Mouse (Mus musculus) heart, embryonic 12.5 days (tissue): ENCODE measurements around the gene Tas2r134. TPM values are rescaled to one million over a fixed set of nuclear protein-coding genes. Genes with fewer than 3 reads are reported as not detected.

Experiments
- ATAC-seq: fragments of 200-750 bp; cut with Nextera tagmentation; 2 replicates; pipeline ENCODE4 v1.8.0; 2017; ENCODE audit warnings: moderate TSS enrichment, moderate library complexity; ENCODE audit not compliant: insufficient number of reproducible peaks, low FRiP score
- H3K27ac ChIP-seq: fragments of 300-500 bp; sonication (generic); 2 replicates; pipeline ENCODE4 v1.5.1; 2016; ENCODE audit warnings: mild to moderate bottlenecking, moderate library complexity; ENCODE audit not compliant: poor library complexity, severe bottlenecking
- H3K27me3 ChIP-seq: fragments of 300-500 bp; sonication (generic); replicated peaks from 2 replicates; pipeline ENCODE4 v1.6.1; 2016; ENCODE audit warnings: mild to moderate bottlenecking, moderate library complexity
- H3K36me3 ChIP-seq: fragments of 300-500 bp; sonication (generic); 2 replicates; pipeline ENCODE4 v1.6.1; 2016; ENCODE audit warnings: mild to moderate bottlenecking, moderate library complexity
- H3K4me1 ChIP-seq: fragments of 300-500 bp; sonication (generic); replicated peaks from 2 replicates; pipeline ENCODE4 v1.6.1; 2016; ENCODE audit warnings: mild to moderate bottlenecking
- H3K4me2 ChIP-seq: fragments of 300-500 bp; sonication (generic); 2 replicates; pipeline ENCODE4 v1.6.1; 2016; ENCODE audit warnings: mild to moderate bottlenecking, moderate library complexity
- H3K4me3 ChIP-seq: fragments of 300-500 bp; sonication (generic); 2 replicates; pipeline ENCODE4 v1.5.1; 2016; ENCODE audit warnings: mild to moderate bottlenecking
- H3K9ac ChIP-seq: fragments of 300-500 bp; sonication (generic); 2 replicates; pipeline ENCODE4 v1.6.1; 2016; ENCODE audit warnings: mild to moderate bottlenecking, moderate library complexity
- H3K9me3 ChIP-seq: fragments of 300-500 bp; sonication (generic); replicated peaks from 2 replicates; pipeline ENCODE4 v1.6.1; 2016; ENCODE audit warnings: mild to moderate bottlenecking, moderate library complexity
- WGBS: fragments of 180-500 bp; shearing (Covaris S2); methylation state at CpG from one replicate; pipeline ENCODE4 v1.1.7; 2016; 5-methylcytosine and 5-hydroxymethylcytosine counted together
- polyA plus RNA-seq: library from polyadenylated mRNA; unstranded; fragments of >200 nt; fragmentation: Nextera tagmentation; extraction: Ambion mirVana; gene quantifications from 2 replicates; pipeline ENCODE4 v1.2.1, GENCODE M21; 2016

The Tas2r134 gene
- polyA plus RNA-seq, 1 experiment from 2014 or later, result not detected

DNA sequence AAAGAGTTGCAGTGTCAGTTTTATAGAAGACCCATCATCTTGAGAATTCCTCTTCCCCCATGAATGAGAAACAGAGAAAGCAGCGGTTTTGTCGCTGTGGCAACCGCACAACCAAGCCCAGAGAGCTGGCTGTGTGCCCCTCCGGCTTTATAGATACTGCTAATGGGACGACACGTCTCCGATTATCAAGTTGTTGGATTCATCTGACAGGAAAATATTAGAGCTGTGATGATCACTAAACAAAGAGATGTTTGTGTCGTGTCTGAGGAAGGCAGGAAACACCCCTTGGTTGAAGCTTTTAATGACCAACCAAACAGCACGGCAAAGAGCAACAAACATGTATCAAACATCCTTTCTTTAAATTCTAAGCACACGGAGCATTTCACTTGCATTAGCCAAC lies 17.0 kb upstream of the Tas2r134 start:
- no peak overlapping the region for H3K4me2 ChIP-seq
- H3K9ac ChIP-seq, result no peak overlapping the region
- H3K4me3 ChIP-seq, result no peak overlapping the region
- 58% methylated on average over 10 of the region's 10 CpGs for WGBS
- ATAC-seq, result no peak
- no peaks in the 10 kb centered on the region for H3K4me1 ChIP-seq
- no peaks in the 10 kb centered on the region for H3K27me3 ChIP-seq
- H3K36me3 ChIP-seq, result no peaks in the 10 kb centered on the region
- no peak overlapping the region for H3K27ac ChIP-seq
- no peaks in the 10 kb centered on the region for H3K9me3 ChIP-seq

GRCm38 (mm10) chr2:51610897-51611296 lies 16.4 kb upstream of the Tas2r134 start:
- no peaks in the 10 kb centered on the region for H3K9me3 ChIP-seq
- H3K36me3 ChIP-seq, result no peaks in the 10 kb centered on the region
- H3K4me2 ChIP-seq, result no peak overlapping the region
- H3K9ac ChIP-seq, result no peak overlapping the region
- no peaks in the 10 kb centered on the region for H3K27me3 ChIP-seq
- ATAC-seq, result no peak
- no peaks in the 10 kb centered on the region for H3K4me1 ChIP-seq
- H3K27ac ChIP-seq, result no peak overlapping the region
- WGBS, result 42% methylated on average over 2 of the region's 2 CpGs
- H3K4me3 ChIP-seq, result no peak overlapping the region

DNA sequence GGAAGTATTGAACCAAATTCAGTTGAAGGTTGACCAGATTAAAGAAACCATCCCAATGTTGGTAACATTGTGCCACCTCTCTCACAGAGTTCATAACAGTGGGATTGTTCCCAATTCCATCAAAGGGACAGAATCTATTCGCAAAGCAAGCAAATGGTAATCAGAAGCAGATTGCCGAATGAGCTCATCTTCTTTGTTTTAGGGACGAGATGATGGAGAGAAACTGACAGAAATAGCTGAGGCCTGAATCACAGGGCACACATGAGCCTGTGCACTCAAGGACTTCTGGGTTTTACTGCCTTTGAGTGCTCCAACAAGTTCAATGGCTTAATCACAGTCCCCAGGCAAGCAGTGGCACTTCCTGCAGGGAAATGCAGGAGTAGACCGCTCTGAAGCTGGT lies 13.6 kb upstream of the Tas2r134 start:
- Histone ChIP-seq H3K36me3 (no peaks in the 10 kb centered on the region), H3K4me1 (no peaks in the 10 kb centered on the region), H3K9ac (no peak overlapping the region), H3K4me2 (no peak overlapping the region), H3K9me3 (no peaks in the 10 kb centered on the region), H3K4me3 (no peak overlapping the region), H3K27me3 (no peaks in the 10 kb centered on the region), H3K27ac (no peak overlapping the region)
- ATAC-seq, result no peak
- WGBS, result 55% methylated on average over 4 of the region's 4 CpGs

DNA sequence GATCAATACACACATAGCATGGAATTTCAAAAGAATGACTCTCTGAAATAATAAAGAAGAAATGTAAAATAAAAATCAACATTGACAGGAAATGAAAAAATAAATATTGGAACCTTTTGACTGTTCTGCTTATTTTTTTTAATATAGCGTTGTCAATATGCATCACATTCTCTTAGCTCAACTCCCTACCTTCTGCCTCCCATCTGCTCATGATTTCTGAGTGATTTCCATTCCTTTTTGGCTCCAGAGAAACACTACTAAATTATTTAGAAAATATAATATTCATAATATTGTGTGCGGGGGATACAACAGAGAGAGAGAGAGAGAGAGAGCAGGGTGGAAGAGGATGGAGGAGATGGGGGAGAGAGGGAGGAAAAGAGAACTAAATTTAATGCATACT lies 5.4 kb upstream of the Tas2r134 start:
- Histone ChIP-seq H3K27me3 (no peaks in the 10 kb centered on the region), H3K4me2 (no peak overlapping the region), H3K4me3 (no peak overlapping the region), H3K36me3 (no peaks in the 10 kb centered on the region), H3K9me3 (no peaks in the 10 kb centered on the region), H3K27ac (no peak overlapping the region), H3K9ac (no peak overlapping the region), H3K4me1 (no peaks in the 10 kb centered on the region)
- WGBS, result 84% methylated on average over 2 of the region's 2 CpGs
- ATAC-seq, result no peak

GRCm38 (mm10) chr2:51626007-51626406 lies 1.3 kb upstream of the Tas2r134 start:
- H3K4me2 ChIP-seq, result no peak overlapping the region
- no peak overlapping the region for H3K27ac ChIP-seq
- H3K27me3 ChIP-seq, result no peaks in the 10 kb centered on the region
- no peak overlapping the region for H3K4me3 ChIP-seq
- no peaks in the 10 kb centered on the region for H3K36me3 ChIP-seq
- ATAC-seq, result no peak
- no peak overlapping the region for H3K9ac ChIP-seq
- no peaks in the 10 kb centered on the region for H3K4me1 ChIP-seq
- no peaks in the 10 kb centered on the region for H3K9me3 ChIP-seq
- WGBS, result 80% methylated on average over 3 of the region's 3 CpGs

DNA sequence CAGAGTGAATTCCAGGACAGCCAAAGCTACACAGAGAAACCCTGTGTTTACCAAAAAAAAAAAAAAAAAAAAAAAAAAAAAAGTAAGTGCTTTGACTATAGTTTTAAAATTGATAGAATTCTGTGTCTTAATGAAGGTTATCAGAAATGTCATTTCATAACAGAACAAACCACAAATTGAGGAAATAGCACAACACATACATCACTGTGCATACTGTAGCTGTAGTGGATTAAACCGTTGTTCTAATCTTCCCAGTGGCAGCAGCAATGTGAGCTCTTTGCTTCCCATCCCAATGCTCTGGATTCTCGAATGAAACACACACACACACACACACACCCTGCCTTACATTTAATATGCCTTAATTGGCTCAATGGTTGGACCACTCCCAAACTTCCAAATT lies 4.1 kb downstream of the Tas2r134 start:
- no peaks in the 10 kb centered on the region for H3K36me3 ChIP-seq
- no peak overlapping the region for H3K9ac ChIP-seq
- 69% methylated on average over 2 of the region's 2 CpGs for WGBS

DNA sequence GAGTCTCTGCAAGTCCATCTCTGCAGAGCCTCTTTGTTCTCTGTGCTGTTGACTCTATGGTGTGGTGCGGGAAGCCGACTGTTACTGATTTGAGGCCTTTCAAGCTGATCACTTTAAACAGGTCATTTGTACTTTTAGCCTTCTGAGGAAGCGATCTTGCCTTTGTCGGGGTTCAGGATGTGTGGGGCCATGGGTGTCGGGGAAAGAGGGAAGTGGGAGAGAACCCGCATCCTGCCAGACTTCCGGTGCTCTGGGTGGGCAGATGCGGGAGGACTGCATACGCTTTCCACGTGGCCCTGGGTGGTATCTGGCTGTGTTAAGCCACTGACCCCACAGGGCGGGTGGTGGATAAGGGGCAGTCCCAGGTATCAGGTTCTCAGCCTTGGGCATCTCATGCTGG lies 10.4 kb downstream of the Tas2r134 start:
- 65% methylated on average over 11 of the region's 11 CpGs for WGBS

More for the DNA sequence above, 4.1 kb downstream of the Tas2r134 start:
- ATAC-seq, result no peak
- no peaks in the 10 kb centered on the region for H3K27me3 ChIP-seq
- no peak overlapping the region for H3K4me3 ChIP-seq
- H3K4me1 ChIP-seq, result no peaks in the 10 kb centered on the region
- H3K27ac ChIP-seq, result no peak overlapping the region
- H3K4me2 ChIP-seq, result no peak overlapping the region
- H3K9me3 ChIP-seq, result no peaks in the 10 kb centered on the region

DNA sequence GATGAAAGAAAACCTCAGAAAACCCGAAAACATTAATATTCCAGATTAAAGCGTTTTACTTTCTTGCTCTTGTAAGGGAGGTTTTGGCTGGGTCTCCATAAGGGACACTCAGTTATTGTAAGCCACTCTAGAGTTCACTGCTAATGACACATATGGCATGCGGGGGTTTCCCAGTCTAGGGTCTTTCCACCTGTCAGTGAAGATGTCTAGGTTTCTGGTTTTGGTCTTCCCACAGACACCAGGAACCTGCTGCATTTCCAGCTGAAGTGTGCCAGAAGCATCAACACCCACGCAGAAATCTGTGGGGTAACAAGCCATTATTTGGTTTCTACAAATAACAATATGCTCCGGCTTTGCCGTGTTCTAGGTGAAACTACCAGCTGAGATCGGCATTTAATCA lies 14.3 kb downstream of the Tas2r134 start:
- H3K27ac ChIP-seq, result no peak overlapping the region
- H3K4me2 ChIP-seq, result no peak overlapping the region
- WGBS, result 82% methylated on average over 7 of the region's 7 CpGs
- H3K36me3 ChIP-seq, result no peaks in the 10 kb centered on the region
- H3K4me1 ChIP-seq, result peaks cover 7% of the 10 kb centered on the region; the same call in 1 of the 2 replicates
- no peak for ATAC-seq
- H3K4me3 ChIP-seq, result no peak overlapping the region
- H3K27me3 ChIP-seq, result no peaks in the 10 kb centered on the region
- H3K9me3 ChIP-seq, result no peaks in the 10 kb centered on the region
- no peak overlapping the region for H3K9ac ChIP-seq

More for the DNA sequence above, 10.4 kb downstream of the Tas2r134 start:
- no peaks in the 10 kb centered on the region for H3K9me3 ChIP-seq
- no peak overlapping the region for H3K27ac ChIP-seq
- no peaks in the 10 kb centered on the region for H3K27me3 ChIP-seq
- no peak overlapping the region for H3K9ac ChIP-seq
- H3K4me2 ChIP-seq, result no peak overlapping the region
- ATAC-seq, result no peak
- H3K4me3 ChIP-seq, result no peak overlapping the region
- no peaks in the 10 kb centered on the region for H3K4me1 ChIP-seq
- H3K36me3 ChIP-seq, result no peaks in the 10 kb centered on the region

- no peaks in the 10 kb centered on the region for H3K27me3 ChIP-seq
- H3K4me3 ChIP-seq, result no peak overlapping the region
- ATAC-seq, result no peak
- no peaks in the 10 kb centered on the region for H3K36me3 ChIP-seq
- no peaks in the 10 kb centered on the region for H3K9me3 ChIP-seq
- H3K4me1 ChIP-seq, result peaks cover 7% of the 10 kb centered on the region; the same call in 1 of the 2 replicates
- H3K27ac ChIP-seq, result no peak overlapping the region
- H3K4me2 ChIP-seq, result no peak overlapping the region
- H3K9ac ChIP-seq, result no peak overlapping the region
- 77% methylated on average over 7 of the region's 7 CpGs for WGBS
These were observed 16.2 kb downstream of the Tas2r134 start for GRCm38 (mm10) chr2:51643244-51644139.

DNA sequence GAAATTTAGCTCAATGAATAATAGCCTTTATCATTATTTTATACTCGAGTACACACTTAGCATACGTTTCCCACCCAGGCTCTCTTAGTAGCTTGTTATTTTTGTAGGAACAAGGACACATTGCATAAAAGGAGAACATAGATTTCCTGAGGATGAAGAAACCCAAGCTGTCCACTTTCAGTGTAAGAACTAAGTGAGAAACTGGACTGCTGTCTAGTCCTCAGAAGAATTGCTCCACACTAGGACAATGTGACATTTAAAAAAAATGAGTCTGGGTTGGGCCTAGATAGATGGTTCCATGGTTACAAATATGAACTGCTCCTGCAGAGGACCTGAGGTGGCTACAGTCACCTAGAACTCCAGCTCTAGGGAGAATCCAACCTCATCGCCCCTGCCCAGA lies 20.7 kb downstream of the Tas2r134 start:
- 83% methylated on average over 3 of the region's 3 CpGs for WGBS
- Histone ChIP-seq H3K4me1 (peaks cover 12% of the 10 kb centered on the region; the same call in 1 of the 2 replicates), H3K9ac (no peak overlapping the region), H3K4me3 (no peak overlapping the region), H3K36me3 (no peaks in the 10 kb centered on the region), H3K27me3 (no peaks in the 10 kb centered on the region), H3K9me3 (no peaks in the 10 kb centered on the region), H3K4me2 (no peak overlapping the region), H3K27ac (no peak overlapping the region)
- no peak for ATAC-seq

DNA sequence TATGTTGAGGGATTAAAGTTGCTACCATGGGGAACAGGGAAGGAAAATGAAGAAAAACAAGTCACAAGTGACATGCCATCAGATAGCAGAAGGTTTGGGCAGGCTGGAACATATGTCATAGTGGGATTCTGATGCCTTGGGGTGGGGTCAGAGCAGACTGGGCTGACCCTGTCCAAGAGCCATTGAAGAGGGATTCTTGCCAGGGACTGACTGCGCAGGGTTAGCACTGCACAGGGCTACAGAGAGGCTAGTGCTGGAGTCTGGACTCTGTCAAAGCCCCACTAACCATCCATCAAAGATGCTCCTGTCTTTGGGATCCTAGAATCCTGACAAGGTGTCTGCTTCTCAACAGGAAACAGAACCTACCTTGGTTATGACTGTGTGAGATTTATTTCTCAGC lies 22.6 kb downstream of the Tas2r134 start:
- Histone ChIP-seq H3K4me2 (no peak overlapping the region), H3K36me3 (no peaks in the 10 kb centered on the region), H3K9ac (no peak overlapping the region), H3K4me3 (no peak overlapping the region), H3K27ac (no peak overlapping the region), H3K9me3 (no peaks in the 10 kb centered on the region), H3K27me3 (no peaks in the 10 kb centered on the region), H3K4me1 (peaks cover 12% of the 10 kb centered on the region; the same call in 1 of the 2 replicates)
- WGBS, result 28% methylated on average over 1 of the region's 1 CpGs
- ATAC-seq, result no peak
